Mouse (Mus musculus) brain, embryonic 14.5 days (tissue): ENCODE results near the gene Ppp1r1a.

Experiments
- CTCF ChIP-seq: fragments of 200-500 bp; IDR thresholded peaks from 2 replicates; pipeline ENCODE4 v1.5.1; 2012; ENCODE audit warnings: inconsistent platforms, mild to moderate bottlenecking, moderate library complexity, borderline replicate concordance; ENCODE audit not compliant: insufficient read depth, insufficient read length; ENCODE audit errors: extremely low read depth
- POLR2A ChIP-seq: fragments of 200-500 bp; IDR thresholded peaks from 2 replicates; pipeline ENCODE4 v1.6.1; 2012; ENCODE audit warnings: mild to moderate bottlenecking, inconsistent platforms, borderline replicate concordance; ENCODE audit not compliant: poor library complexity, insufficient read depth, insufficient read length, severe bottlenecking; ENCODE audit errors: extremely low read depth

- TF ChIP-seq CTCF (no peak), POLR2A (no peak)
These were observed 3.7 kb downstream of the Ppp1r1a start for GRCm38 (mm10) chr15:103534054-103534620.
